12 mouse cellular contexts compared by ENCODE assay signal in genomic region chr15:13175978-13176377, GRCm38 (mm10). TPM values are rescaled to one million over a fixed set of nuclear protein-coding genes. Genes with fewer than 3 reads are reported as not detected.
DNase-seq lines count a peak whose midpoint lies in the region; ATAC-seq and TF ChIP-seq lines count a peak whose summit lies in the region.
"Had no signal": no experiment of that assay in that cellular context is flagged by ENCODE, and none has a peak within 500 bp of the region (broad histone marks: within the 10 kb centered on the region; RNA-seq: fewer than 3 reads in every experiment).

No protein-coding gene starts in this region.

- 20% methylated on average over 9 of the region's 9 CpGs for WGBS in hindbrain, embryonic 11.5 days
- 15% methylated on average over 9 of the region's 9 CpGs for WGBS in hindbrain, embryonic 12.5 days
- 29% methylated on average over 9 of the region's 9 CpGs for WGBS in midbrain, embryonic 14.5 days
- 20% methylated on average over 9 of the region's 9 CpGs for WGBS in midbrain, embryonic 15.5 days
- 26% methylated on average over 9 of the region's 9 CpGs for WGBS in stomach, postnatal 0 days
- WGBS in heart, embryonic 10.5 days, result 18% methylated on average over 9 of the region's 9 CpGs

- 0 out of 2 replicates have a peak, but pooled peaks cover 5% of the 10 kb centered on the region for H3K4me1 ChIP-seq in hindbrain, embryonic 11.5 days (replicated peaks; ENCODE audit: control insufficient read depth, insufficient read depth, low read length)
- H3K4me1 ChIP-seq in hindbrain, embryonic 12.5 days, result peaks cover 13% of the 10 kb centered on the region
- H3K4me1 ChIP-seq in midbrain, embryonic 14.5 days (ENCODE audit: control insufficient read depth, insufficient read depth, low read length), result peaks cover 7% of the 10 kb centered on the region
- H3K4me1 ChIP-seq in midbrain, embryonic 15.5 days, result peaks cover 26% of the 10 kb centered on the region
- H3K4me1 ChIP-seq in stomach, postnatal 0 days (replicated peaks; ENCODE audit: control insufficient read depth, insufficient read depth), result no peaks in the 10 kb centered on the region; the same call in 1 of the 2 replicates
- peaks cover 12% of the 10 kb centered on the region; the same call in 1 of the 2 replicates for H3K4me1 ChIP-seq in heart, embryonic 10.5 days
- H3K4me1 ChIP-seq: liver, embryonic 12.5 days had no signal

- H3K27me3 ChIP-seq in hindbrain, embryonic 11.5 days (ENCODE audit: control insufficient read depth, insufficient read depth, low read length), result no peaks in the 10 kb centered on the region; the same call in 1 of the 2 replicates
- peaks cover 5% of the 10 kb centered on the region for H3K27me3 ChIP-seq in hindbrain, embryonic 12.5 days
- peaks cover 5% of the 10 kb centered on the region; the same call in 1 of the 2 replicates for H3K27me3 ChIP-seq in midbrain, embryonic 14.5 days (ENCODE audit: control insufficient read depth, insufficient read depth, low read length)
- H3K27me3 ChIP-seq in midbrain, embryonic 15.5 days (replicated peaks), result no peaks in the 10 kb centered on the region
- no peaks in the 10 kb centered on the region; the same call in 1 of the 2 replicates for H3K27me3 ChIP-seq in stomach, postnatal 0 days (ENCODE audit: control insufficient read depth, insufficient read depth, low read length)
- H3K27me3 ChIP-seq in heart, embryonic 10.5 days (ENCODE audit: insufficient read depth, poor library complexity, severe bottlenecking), result peaks cover 5% of the 10 kb centered on the region; the same call in 1 of the 2 replicates

- no peak overlapping the region for H3K4me3 ChIP-seq in hindbrain, embryonic 11.5 days (ENCODE audit: low read depth, low read length)
- no peak overlapping the region for H3K4me3 ChIP-seq in hindbrain, embryonic 12.5 days
- no peak overlapping the region for H3K4me3 ChIP-seq in midbrain, embryonic 14.5 days (replicated peaks; ENCODE audit: low read depth, low read length)
- no peak overlapping the region for H3K4me3 ChIP-seq in midbrain, embryonic 15.5 days
- no peak overlapping the region for H3K4me3 ChIP-seq in stomach, postnatal 0 days (ENCODE audit: low read depth, low read length)
- no peak overlapping the region for H3K4me3 ChIP-seq in heart, embryonic 10.5 days
- H3K4me3 ChIP-seq: embryonic facial prominence, embryonic 13.5 days; liver, embryonic 12.5 days had no signal

- no peak overlapping the region for H3K4me2 ChIP-seq in hindbrain, embryonic 11.5 days (replicated peaks; ENCODE audit: low read depth, low read length)
- no peak overlapping the region for H3K4me2 ChIP-seq in hindbrain, embryonic 12.5 days (replicated peaks)
- H3K4me2 ChIP-seq in midbrain, embryonic 14.5 days (ENCODE audit: low read length), result no peak overlapping the region
- no peak overlapping the region for H3K4me2 ChIP-seq in midbrain, embryonic 15.5 days
- H3K4me2 ChIP-seq in stomach, postnatal 0 days (replicated peaks; ENCODE audit: low read depth), result no peak overlapping the region
- H3K4me2 ChIP-seq: embryonic facial prominence, embryonic 13.5 days; liver, embryonic 12.5 days had no signal

- peak; percentile 41 for DNase-seq in hindbrain, embryonic 11.5 days (ENCODE audit: low spot score)
- DNase-seq in midbrain, embryonic 14.5 days, result peak; percentile 47
- peak; percentile 19 for DNase-seq in embryo, embryonic 9.5 days (ENCODE audit: extremely low spot score)
- no peak for DNase-seq in stomach, postnatal 0 days (ENCODE audit: low spot score)
- DNase-seq in heart, embryonic 10.5 days (ENCODE audit: low spot score), result no peak
- DNase-seq: right cerebral cortex, adult 18-20 months had no signal

- no peak overlapping the region for H3K27ac ChIP-seq in hindbrain, embryonic 11.5 days (ENCODE audit: low read depth, low read length)
- H3K27ac ChIP-seq in hindbrain, embryonic 12.5 days, result no peak overlapping the region
- H3K27ac ChIP-seq in midbrain, embryonic 14.5 days (replicated peaks; ENCODE audit: low read depth, low read length), result no peak overlapping the region
- H3K27ac ChIP-seq in midbrain, embryonic 15.5 days, result no peak overlapping the region
- no peak overlapping the region for H3K27ac ChIP-seq in stomach, postnatal 0 days (replicated peaks)
- no peak overlapping the region for H3K27ac ChIP-seq in heart, embryonic 10.5 days
- H3K27ac ChIP-seq: embryonic facial prominence, embryonic 13.5 days; liver, embryonic 12.5 days had no signal

- H3K9me3 ChIP-seq in hindbrain, embryonic 11.5 days (ENCODE audit: control insufficient read depth, low read length), result no peaks in the 10 kb centered on the region
- no peaks in the 10 kb centered on the region for H3K9me3 ChIP-seq in hindbrain, embryonic 12.5 days (replicated peaks)
- H3K9me3 ChIP-seq in midbrain, embryonic 14.5 days (ENCODE audit: control insufficient read depth, low read length), result no peaks in the 10 kb centered on the region
- no peaks in the 10 kb centered on the region for H3K9me3 ChIP-seq in midbrain, embryonic 15.5 days
- H3K9me3 ChIP-seq in stomach, postnatal 0 days (ENCODE audit: control insufficient read depth, low read length), result no peaks in the 10 kb centered on the region
- H3K9me3 ChIP-seq in heart, embryonic 10.5 days, result no peaks in the 10 kb centered on the region
- H3K9me3 ChIP-seq: embryonic facial prominence, embryonic 13.5 days; liver, embryonic 12.5 days had no signal

- TF ChIP-seq CTCF in stomach, postnatal 0 days (IDR thresholded peaks at IDR 0.05; ENCODE audit: low read depth), result peak; percentile 37

- H3K36me3 ChIP-seq in hindbrain, embryonic 11.5 days (ENCODE audit: control insufficient read depth, insufficient read depth, low read length), result no peaks in the 10 kb centered on the region
- no peaks in the 10 kb centered on the region for H3K36me3 ChIP-seq in hindbrain, embryonic 12.5 days
- H3K36me3 ChIP-seq in midbrain, embryonic 14.5 days (ENCODE audit: control insufficient read depth, insufficient read depth, low read length), result no peaks in the 10 kb centered on the region
- H3K36me3 ChIP-seq in midbrain, embryonic 15.5 days (replicated peaks), result no peaks in the 10 kb centered on the region
- H3K36me3 ChIP-seq in stomach, postnatal 0 days (ENCODE audit: control insufficient read depth, insufficient read depth, low read length), result no peaks in the 10 kb centered on the region
- H3K36me3 ChIP-seq in heart, embryonic 10.5 days, result no peaks in the 10 kb centered on the region
- H3K36me3 ChIP-seq: embryonic facial prominence, embryonic 13.5 days; liver, embryonic 12.5 days had no signal

- no peak overlapping the region for H3K9ac ChIP-seq in hindbrain, embryonic 11.5 days (ENCODE audit: low read depth, low read length)
- H3K9ac ChIP-seq in hindbrain, embryonic 12.5 days, result no peak overlapping the region
- no peak overlapping the region for H3K9ac ChIP-seq in midbrain, embryonic 14.5 days (replicated peaks; ENCODE audit: low read length)
- H3K9ac ChIP-seq in midbrain, embryonic 15.5 days, result no peak overlapping the region
- no peak overlapping the region for H3K9ac ChIP-seq in stomach, postnatal 0 days (ENCODE audit: low read length)
- H3K9ac ChIP-seq: embryonic facial prominence, embryonic 13.5 days; liver, embryonic 12.5 days had no signal

- no peak for ATAC-seq in hindbrain, embryonic 11.5 days (ENCODE audit: low FRiP score)
- no peak for ATAC-seq in hindbrain, embryonic 12.5 days (ENCODE audit: low FRiP score)
- ATAC-seq in midbrain, embryonic 14.5 days (ENCODE audit: low FRiP score, low TSS enrichment), result no peak
- ATAC-seq in midbrain, embryonic 15.5 days (replicated peaks), result no peak
- ATAC-seq in stomach, postnatal 0 days (ENCODE audit: low FRiP score, low TSS enrichment), result no peak
- ATAC-seq in granulocyte monocyte progenitor cell, adult 5-6 weeks (replicated peaks; ENCODE audit: poor library complexity, severe bottlenecking), result no peak
- ATAC-seq: inflammation-experienced regulatory T-cells, adult 6 months; liver, embryonic 12.5 days had no signal

- TF ChIP-seq EP300 in stomach, postnatal 0 days (optimal IDR thresholded peaks at IDR 0.05), result no peak

RNA-seq across cellular contexts. Expression of gene Cdh6, which starts 2.5 kb away (rescaled TPM):
- polyA plus RNA-seq in hindbrain, embryonic 11.5 days (2014; fragmentation: Nextera tagmentation; extraction: Ambion mirVana), result 10.4 and 12.7 TPM in 2 replicates
- 13.6 and 13.8 TPM in 2 replicates for polyA plus RNA-seq in hindbrain, embryonic 12.5 days (2016; fragmentation: Nextera tagmentation; extraction: Ambion mirVana)
- 11.1 and 11.4 TPM in 2 replicates for polyA plus RNA-seq in midbrain, embryonic 14.5 days (2014; fragmentation: Nextera tagmentation; extraction: Ambion mirVana)
- 13.9 and 15.8 TPM in 2 replicates for polyA plus RNA-seq in midbrain, embryonic 15.5 days (2015; fragmentation: Nextera tagmentation; extraction: Ambion mirVana)
- 2.1 TPM in 2 replicates for polyA plus RNA-seq in stomach, postnatal 0 days (2015; fragmentation: Nextera tagmentation; extraction: Ambion mirVana)
- polyA plus RNA-seq in heart, embryonic 10.5 days (2016; fragmentation: Nextera tagmentation; extraction: Ambion mirVana), result 3.0 and 5.1 TPM in 2 replicates
- not detected in 2 replicates for total RNA-seq in granulocyte monocyte progenitor cell, adult 5-6 weeks (2014; fragmentation: Nextera tagmentation)
- total RNA-seq in granulocyte monocyte progenitor cell, adult 5-6 weeks (2017), result not detected in 2 replicates

Comparison
In these comparisons a context has a peak if more than half of its experiments do, and no peak if none do; other contexts are left out.
1. DNase-seq: peak in hindbrain, embryonic 11.5 days (single experiment), midbrain, embryonic 14.5 days (single experiment) and embryo, embryonic 9.5 days (single experiment); none in stomach, postnatal 0 days (single experiment) and heart, embryonic 10.5 days (single experiment).